Mouse (Mus musculus) layer of hippocampus, postnatal 36 days (tissue): ENCODE measurements around the gene Gm13696. TPM values are rescaled to one million over a fixed set of nuclear protein-coding genes. Genes with fewer than 3 reads are reported as not detected.
"Not testable (repeated sequence)": the region's sequence is repeated elsewhere in the genome, so short reads cannot be mapped to it uniquely, and the experiment has no call there.

Experiments
- DNase-seq, 2 experiments: peaks; one replicate each; pipeline ENCODE4 v3.0.0; 2022
- total RNA-seq, 2 experiments: library from RNA; stranded (reverse); gene quantifications; 2 replicates each; pipeline ENCODE4 v1.2.3; 2021

The Gm13696 gene
- 1 to 10 TPM; 1.7 TPM for total RNA-seq

DNA sequence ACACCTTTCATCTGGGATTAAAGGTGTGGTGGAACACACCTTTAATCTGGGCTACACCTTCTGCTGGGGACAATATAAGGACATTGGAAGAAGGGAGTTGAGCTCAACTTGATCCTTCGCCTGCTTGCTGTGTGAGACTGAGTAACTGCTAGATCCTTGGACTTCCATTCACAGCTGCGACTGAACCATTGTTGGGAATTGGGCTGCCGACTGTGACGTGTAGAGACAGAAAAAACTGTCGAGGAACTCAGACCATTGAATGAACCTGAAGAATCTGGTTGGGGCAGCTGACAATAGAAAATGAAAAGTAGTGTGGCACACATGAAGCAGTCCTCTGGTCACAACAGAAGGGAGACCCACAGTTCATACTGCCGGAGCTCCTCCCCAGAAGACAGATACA, at the start of gene Gm13696:
Gm13696 (plus strand) TSS at position 301 of the 400 bp plus-strand sequence.
- DNase-seq: not testable (repeated sequence)

DNA sequence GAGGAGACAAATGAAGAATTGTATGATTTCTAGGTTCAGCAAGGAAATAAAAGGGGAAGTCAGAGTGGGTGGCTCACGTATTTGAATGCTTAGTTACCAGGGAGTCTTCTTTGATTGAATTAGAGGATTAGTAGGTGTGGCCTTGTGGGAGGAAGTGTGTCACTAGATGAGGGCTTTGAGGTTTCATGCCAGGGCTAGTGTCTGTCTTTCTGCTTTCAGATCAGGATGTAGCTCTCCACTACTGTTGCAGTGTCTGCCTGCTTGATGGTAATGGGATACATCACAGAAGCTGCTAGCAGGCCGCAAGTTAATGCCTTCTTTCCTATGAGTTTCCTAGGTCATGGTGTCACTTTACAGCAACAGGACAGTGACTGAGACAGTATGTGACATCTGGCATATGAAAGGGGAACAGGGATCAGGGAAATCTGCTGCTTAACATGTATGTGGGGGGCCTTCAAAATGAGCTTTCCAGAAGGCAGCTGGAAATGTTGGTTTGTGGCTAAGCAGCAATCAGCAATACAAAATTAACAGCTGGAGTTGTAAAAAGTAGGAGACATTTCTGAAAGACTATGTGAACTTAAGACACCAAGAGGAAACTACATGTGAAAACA, 43.3 kb upstream of the Gm13696 start:
- no peak for DNase-seq

DNA sequence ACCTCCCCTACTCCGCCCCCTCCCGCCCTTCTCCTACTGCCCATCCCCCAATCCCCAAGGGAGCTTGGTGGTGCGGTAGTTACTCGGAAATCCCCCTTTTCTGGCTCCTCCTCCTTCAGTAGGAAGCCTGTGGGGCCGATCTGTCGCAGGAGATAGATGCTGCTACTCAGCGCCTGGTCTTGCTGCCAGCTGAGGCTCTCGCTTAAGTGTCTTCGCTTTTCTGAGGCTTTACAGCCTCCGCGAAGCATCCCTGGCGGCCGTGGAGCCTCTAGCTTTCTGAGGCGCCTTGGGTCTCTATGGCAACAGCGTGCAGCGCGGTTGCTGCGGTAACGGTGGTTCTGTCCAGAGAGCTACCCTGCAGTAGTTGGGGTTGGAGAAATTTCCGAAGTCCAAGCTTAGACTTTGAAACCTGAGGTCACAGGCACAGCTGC, 32.0 kb upstream of the Gm13696 start, which contains the start of gene Zswim2:
Zswim2 (minus strand) TSS at position 298 of the 431 bp plus-strand sequence.
- peak; percentile 82 to 89 for DNase-seq

DNA sequence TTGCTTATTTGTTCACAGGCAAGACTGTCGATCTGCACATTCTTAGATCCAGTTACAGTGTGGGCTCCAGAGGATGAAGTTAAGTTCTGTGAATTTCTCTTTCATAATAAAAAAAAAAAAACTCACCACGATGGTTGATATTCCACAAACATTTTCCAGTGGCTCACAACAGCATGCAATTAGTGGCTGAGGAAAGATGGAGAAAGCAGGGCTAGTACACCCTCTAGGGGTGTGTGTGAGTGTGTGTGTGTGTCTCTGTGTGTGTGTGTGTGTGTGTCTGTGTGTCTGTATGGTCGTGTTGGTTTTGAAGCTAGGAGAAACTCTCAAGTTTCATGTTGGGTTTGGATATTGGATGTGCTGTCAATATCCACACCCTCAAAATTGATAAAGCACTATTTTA, 31.5 kb upstream of the Gm13696 start:
- DNase-seq: no peak

DNA sequence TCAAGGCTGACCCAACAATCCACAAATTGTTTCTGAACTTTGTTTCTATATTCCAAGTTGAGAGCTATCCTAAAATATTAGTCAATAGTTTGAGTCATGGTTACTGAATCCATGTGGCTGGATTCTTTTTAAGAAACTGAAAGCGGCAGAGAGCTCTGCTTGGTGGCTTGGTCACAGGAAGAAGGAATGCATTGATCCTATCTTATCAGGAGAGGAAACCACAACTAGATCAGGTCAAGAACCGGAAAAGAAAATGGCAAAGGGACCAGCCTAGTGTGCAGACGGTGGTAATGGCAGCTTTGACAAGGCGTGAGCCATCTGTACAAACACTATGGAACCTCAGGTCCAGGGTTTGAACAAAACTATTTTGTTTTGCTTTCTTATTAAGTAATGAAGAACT, 31.1 kb upstream of the Gm13696 start:
- no peak for DNase-seq

DNA sequence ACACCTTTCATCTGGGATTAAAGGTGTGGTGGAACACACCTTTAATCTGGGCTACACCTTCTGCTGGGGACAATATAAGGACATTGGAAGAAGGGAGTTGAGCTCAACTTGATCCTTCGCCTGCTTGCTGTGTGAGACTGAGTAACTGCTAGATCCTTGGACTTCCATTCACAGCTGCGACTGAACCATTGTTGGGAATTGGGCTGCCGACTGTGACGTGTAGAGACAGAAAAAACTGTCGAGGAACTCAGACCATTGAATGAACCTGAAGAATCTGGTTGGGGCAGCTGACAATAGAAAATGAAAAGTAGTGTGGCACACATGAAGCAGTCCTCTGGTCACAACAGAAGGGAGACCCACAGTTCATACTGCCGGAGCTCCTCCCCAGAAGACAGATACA, 17.5 kb upstream of the Gm13696 start, which contains the start of gene Gm13698:
Gm13698 (plus strand) TSS at position 301 of the 400 bp plus-strand sequence.
- DNase-seq: not testable (repeated sequence)

DNA sequence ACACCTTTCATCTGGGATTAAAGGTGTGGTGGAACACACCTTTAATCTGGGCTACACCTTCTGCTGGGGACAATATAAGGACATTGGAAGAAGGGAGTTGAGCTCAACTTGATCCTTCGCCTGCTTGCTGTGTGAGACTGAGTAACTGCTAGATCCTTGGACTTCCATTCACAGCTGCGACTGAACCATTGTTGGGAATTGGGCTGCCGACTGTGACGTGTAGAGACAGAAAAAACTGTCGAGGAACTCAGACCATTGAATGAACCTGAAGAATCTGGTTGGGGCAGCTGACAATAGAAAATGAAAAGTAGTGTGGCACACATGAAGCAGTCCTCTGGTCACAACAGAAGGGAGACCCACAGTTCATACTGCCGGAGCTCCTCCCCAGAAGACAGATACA, 11.7 kb upstream of the Gm13696 start, which contains the start of gene Gm13693:
Gm13693 (plus strand) TSS at position 301 of the 400 bp plus-strand sequence.
- DNase-seq: not testable (repeated sequence)

DNA sequence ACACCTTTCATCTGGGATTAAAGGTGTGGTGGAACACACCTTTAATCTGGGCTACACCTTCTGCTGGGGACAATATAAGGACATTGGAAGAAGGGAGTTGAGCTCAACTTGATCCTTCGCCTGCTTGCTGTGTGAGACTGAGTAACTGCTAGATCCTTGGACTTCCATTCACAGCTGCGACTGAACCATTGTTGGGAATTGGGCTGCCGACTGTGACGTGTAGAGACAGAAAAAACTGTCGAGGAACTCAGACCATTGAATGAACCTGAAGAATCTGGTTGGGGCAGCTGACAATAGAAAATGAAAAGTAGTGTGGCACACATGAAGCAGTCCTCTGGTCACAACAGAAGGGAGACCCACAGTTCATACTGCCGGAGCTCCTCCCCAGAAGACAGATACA, 5.9 kb upstream of the Gm13696 start, which contains the start of gene Gm13695:
Gm13695 (plus strand) TSS at position 301 of the 400 bp plus-strand sequence.
- DNase-seq: not testable (repeated sequence)

DNA sequence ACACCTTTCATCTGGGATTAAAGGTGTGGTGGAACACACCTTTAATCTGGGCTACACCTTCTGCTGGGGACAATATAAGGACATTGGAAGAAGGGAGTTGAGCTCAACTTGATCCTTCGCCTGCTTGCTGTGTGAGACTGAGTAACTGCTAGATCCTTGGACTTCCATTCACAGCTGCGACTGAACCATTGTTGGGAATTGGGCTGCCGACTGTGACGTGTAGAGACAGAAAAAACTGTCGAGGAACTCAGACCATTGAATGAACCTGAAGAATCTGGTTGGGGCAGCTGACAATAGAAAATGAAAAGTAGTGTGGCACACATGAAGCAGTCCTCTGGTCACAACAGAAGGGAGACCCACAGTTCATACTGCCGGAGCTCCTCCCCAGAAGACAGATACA, 5.7 kb downstream of the Gm13696 start, which contains the start of gene Gm13694:
Gm13694 (plus strand) TSS at position 301 of the 400 bp plus-strand sequence.
- DNase-seq: not testable (repeated sequence)

DNA sequence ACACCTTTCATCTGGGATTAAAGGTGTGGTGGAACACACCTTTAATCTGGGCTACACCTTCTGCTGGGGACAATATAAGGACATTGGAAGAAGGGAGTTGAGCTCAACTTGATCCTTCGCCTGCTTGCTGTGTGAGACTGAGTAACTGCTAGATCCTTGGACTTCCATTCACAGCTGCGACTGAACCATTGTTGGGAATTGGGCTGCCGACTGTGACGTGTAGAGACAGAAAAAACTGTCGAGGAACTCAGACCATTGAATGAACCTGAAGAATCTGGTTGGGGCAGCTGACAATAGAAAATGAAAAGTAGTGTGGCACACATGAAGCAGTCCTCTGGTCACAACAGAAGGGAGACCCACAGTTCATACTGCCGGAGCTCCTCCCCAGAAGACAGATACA, 11.5 kb downstream of the Gm13696 start, which contains the start of gene Gm13697:
Gm13697 (plus strand) TSS at position 301 of the 400 bp plus-strand sequence.
- DNase-seq: not testable (repeated sequence)

DNA sequence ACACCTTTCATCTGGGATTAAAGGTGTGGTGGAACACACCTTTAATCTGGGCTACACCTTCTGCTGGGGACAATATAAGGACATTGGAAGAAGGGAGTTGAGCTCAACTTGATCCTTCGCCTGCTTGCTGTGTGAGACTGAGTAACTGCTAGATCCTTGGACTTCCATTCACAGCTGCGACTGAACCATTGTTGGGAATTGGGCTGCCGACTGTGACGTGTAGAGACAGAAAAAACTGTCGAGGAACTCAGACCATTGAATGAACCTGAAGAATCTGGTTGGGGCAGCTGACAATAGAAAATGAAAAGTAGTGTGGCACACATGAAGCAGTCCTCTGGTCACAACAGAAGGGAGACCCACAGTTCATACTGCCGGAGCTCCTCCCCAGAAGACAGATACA, 17.3 kb downstream of the Gm13696 start, which contains the start of gene Gm13691:
Gm13691 (plus strand) TSS at position 301 of the 400 bp plus-strand sequence.
- DNase-seq: not testable (repeated sequence)

DNA sequence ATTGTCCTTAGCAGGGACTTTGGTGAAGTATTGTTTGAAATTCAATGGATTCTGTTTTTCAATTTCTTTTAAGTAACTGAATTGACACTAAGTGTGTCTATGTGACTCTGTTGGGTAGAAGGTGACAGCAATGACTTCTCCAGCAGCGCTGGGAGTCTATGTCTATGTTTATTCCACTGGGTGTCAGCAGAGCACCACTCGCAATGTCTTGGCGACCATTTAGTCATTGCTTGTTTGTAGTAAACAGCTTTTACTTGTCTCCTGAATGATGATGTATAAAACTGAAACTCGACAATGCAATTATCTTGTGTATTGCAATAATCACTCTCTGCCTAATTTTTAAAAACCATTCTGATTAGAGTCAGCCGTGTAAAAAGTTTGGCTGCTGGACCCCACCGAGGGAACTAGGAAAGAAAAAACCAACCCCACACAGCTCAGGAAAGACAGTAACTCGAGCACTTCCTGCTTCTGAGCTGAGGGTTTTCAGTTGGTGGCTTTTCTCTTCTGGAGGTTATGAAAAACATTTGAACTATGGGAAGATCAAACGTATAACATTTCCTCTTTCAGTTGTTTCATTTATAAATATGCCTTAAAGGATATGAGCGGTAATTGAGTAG, 20.8 kb downstream of the Gm13696 start:
- DNase-seq: not testable (repeated sequence)

DNA sequence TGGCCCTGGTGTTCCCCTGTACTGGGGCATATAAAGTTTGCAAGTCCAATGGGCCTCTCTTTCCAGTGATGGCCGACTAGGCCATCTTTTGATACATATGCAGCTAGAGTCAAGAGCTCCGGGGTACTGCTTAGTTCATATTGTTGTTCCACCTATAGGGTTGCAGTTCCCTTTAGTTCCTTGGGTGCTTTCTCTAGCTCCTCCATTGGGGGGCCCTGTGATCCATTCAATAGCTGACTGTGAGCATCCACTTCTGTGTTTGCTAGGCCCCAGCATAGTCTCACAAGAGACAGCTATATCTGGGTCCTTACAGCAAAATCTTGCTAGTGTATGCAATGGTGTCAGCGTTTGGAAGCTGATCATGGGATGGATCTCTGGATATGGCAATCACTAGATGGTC, 21.6 kb downstream of the Gm13696 start:
- not testable (repeated sequence) for DNase-seq

DNA sequence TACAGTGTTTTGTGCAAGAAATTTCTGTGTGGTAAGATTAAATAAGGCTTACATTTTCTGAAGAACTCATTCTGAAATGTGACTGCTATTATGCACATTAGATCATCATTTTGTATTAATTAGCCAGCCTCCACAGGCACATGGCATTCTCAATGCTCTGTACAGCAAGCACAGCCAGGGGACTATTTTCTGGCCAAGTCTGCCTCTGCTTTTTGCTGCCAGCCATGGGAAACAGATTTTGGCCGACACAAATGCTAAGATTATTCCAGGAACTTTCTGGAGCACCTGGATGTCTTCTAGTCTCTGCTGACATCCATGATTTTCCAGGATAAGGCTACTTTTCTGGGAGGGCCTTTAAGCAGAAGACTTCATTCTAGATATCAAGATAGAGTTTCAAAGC, 36.0 kb downstream of the Gm13696 start:
- DNase-seq: peak; percentile 60 to 65

DNA sequence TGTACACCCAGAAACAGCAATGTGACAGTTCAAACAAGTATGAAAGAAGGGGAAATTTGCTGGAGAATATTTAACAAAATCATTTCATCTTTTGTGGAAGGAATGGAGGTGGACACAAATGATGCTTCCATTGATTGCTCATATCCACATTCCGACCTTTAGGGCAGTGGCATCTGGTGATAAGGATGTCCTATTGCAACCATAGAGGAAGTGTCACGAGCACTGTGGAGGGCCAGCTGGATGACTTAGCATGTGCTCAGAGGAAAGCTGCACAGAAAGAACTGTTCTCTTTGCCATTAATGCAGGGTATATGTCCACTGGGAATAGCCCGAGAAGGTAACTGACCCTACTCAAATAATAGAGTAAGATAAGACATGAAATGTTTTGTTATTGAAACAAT, 36.9 kb downstream of the Gm13696 start:
- no peak for DNase-seq

DNA sequence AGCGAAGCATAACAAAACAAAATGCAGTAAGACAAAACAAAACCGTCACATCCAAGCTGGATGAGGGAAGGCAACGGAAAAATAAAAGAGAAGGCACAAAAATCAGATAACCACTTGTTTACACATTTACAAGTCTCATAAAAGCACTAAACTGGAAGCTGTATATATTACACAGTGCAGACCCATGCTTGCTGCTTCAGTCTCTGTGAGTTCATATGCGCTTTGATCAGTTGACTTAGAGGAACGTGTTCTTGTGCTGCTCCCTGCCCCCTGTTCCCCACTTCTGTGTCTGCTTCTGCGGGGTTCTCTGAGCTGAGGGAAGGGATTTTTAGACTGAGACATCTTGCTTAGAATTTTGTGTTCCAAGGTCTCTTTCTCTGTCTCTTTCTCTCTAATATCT, 41.6 kb downstream of the Gm13696 start:
- DNase-seq: no peak

DNA sequence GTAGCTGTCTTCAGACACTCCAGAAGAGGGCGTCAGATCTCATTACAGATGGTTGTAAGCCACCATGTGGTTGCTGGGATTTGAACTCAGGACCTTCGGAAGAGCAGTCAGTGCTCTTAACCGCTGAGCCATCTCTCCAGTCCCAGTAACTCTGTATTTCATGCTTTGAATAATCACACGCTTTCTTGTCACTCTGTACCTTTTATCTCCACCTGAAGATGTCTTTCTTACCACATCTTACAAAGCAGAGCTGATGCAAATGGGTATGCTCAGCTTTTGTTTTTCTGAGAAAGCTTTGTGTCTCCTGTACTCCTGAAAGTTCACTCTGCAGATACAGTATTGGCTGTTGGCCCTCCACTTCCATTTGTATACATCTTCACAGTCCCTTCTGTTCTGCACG, 43.4 kb downstream of the Gm13696 start:
- DNase-seq: not testable (repeated sequence)

DNA sequence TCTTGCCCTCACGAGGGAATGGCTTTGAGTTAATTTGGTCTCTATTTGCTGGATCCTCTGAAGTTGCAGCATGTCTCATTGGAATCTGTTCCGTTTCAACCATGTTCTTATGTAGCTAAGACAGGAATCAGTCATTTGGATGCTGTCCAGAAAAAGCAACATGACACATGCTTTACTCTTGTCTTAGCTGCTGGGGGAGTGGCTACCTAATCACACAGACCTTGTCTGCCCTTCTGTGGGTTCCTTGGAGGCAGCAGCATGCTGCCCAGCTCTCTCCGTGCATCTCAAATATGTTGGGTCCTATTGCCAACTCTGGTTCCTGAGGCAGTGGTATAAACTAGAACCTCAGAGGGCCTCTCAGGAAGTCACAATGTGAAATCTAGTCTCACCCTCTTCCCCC, 45.4 kb downstream of the Gm13696 start:
- no peak for DNase-seq

DNA sequence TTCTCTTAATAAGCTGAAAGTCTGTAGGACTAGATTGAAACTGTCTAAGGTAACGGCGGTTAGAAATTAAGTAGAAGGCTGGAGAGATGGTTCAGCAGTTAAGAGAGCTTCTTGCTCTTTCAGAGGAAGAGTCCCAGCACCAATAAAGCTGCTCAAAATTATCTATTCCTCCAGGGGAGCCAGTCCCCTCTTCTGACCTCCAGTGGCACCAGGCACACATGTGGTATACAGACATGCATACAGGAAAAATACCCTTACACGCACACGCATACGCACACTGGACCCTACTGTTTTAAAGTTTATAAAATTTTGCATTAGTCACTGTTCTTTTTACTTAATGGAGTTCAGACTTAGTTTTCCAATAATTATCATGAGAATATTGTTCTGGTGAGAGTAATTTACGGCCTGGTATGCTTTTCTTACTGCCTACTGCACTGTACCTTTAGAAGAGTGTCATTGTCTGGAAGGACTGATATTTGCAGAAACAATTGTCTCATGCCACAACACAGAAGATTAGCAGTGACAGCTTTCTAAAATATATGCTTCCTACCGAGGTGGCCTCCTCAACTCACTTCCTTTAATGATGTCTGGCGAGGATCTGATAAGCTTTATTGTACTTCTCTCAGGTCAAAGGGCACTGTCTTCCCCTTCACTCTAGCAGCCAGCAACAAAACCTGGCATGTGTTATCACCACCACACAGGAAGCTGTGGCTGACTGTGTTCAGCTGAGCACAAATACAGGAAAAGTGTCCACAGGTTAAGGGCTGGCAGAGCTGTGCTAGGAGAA, 46.8 kb downstream of the Gm13696 start:
- DNase-seq: no peak

DNA sequence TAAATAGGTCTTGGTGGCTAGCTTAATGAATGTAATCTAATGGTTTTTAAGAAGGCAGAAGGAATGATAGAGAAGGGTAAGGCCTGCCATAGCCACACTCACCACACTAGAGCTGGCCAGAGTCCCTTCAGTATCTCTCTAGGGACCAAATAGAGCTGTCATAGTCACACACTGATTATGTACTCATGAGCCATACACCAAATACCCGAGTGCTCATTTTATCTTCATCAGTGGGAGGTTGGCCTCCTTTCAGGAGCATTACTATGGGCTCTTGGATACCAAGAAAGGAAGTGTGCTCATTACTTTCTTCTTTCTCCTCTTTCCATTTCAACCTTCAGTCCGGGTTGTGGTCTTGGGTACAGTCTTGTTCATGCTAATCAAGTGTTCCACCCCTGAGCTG, 49.0 kb downstream of the Gm13696 start:
- no peak for DNase-seq

DNA sequence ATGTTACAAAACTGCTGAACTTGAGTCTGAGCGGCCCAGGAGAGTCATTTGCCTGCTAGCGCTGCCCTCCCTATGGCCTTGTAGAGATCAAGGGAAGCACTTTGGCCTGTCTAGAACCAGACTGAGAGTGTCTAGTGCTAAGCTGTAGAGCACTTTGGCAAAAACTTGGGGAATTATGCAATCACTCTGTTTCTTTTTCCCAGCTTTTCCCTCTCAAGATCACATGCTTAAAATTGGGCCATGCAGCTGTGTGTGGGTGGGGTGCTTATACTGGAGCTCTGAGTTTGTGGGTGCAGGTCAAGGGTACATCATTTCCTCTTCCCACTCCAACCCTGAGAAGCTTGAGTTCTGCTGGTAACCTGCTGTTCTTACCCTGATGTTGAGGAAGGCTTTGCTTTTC, 50.0 kb downstream of the Gm13696 start:
- no peak for DNase-seq

DNA sequence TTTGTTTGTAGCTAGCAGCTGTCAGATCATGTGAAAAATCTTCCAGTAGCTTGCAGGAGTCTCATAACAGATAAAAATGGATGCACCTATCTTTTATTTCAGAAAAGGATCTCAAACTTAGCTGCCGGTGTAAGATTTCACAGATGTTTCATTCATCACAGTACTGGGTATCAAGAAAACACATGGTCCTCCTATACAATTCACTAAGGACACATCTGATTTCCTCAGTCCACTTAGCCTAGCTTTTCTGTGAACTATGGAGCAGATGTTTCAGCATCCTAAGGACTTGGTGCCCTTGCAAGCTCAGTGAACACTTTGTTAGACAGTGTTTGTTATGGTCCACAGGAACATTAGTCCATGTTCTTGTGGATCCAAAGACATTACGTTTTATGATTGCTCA, 50.4 kb downstream of the Gm13696 start:
- no peak for DNase-seq
